Mouse (Mus musculus) kidney, adult 8-10 months (tissue): ENCODE results near the gene Slc6a8.

Experiments
- DNase-seq, 2 experiments: peaks; one replicate each; pipeline ENCODE4 v3.0.0; 2022

The Slc6a8 gene

DNA sequence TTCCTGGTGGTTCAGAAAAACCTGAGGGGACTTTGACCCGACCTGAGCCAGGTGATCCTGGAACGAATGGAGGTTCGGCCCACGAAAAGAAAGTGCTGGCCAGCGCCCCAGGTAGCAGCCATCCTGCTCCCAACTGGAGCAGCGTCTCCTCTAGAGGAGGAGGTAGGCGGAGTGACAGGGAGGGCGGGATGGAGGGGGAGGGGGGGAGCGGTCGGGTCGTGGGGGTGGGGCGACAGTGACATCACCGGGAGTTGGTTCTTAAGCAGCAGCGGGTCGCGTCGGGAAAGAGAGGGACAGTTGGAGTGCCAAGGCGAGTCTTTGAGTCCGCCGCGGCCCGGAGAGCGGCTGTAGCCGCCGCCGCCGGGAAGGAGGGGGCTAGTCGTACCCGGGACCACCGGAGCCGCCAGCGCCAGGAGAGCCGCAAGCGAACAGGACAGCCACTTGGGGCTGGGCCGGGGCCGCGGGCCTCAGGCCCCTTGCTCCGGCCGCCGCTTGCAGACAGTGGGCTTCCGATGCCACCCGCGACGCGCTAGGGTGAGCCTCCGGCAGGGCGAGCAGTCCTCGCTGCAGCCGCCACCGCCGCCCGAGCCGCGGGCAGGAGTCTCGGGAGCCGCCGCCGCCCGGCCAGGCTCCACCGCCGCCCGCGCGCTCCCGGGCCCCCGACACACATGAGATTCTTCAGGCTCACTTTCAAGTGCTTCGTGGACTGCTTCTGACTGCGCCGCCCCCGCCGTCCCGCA is at the start of gene Slc6a8:
Gene Slc6a8 (plus strand): TSS at position 272 of the 740 bp plus-strand sequence.
- peak; percentile 55 to 74 for DNase-seq

DNA sequence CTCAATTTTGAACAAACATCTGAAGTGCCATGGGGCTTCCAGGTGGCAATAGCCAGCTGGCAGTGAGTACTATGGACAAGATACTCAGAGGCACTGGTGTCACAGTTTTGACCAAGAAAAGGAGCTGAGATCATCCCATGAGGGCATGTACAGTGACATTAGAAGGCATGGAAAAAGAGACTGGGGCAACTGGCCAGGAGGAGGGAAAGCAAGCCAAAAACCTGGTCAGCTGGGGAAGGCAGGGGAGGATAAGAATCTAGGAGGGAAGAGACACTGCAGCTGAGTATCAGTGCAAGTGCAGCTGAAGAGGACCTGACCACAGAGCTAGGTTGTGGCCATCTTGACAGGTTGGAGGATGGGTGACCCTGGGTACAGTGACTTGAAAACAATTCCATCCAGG is 46.0 kb upstream of the Slc6a8 start:
- DNase-seq = no peak

DNA sequence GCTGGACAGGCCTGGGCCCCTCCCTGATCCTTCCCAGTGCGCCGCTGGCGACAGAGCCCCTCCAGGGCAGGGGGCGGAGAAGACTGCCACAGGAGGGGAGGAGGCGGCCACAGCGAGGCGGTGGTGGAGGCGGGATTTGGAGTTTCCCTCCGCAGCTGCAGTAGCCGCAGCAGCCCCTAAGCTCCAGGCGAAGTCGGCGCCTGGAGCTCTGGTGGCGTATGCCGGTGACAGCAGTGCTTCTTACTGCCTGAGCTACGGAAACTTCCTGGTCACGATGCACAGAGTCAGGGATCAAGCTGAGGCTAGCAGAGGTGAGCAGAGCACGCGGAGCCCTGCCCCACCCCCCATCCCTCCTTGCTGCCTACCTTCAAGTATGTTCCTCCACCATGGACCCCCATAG is 37.5 kb upstream of the Slc6a8 start:
- DNase-seq = no peak

DNA sequence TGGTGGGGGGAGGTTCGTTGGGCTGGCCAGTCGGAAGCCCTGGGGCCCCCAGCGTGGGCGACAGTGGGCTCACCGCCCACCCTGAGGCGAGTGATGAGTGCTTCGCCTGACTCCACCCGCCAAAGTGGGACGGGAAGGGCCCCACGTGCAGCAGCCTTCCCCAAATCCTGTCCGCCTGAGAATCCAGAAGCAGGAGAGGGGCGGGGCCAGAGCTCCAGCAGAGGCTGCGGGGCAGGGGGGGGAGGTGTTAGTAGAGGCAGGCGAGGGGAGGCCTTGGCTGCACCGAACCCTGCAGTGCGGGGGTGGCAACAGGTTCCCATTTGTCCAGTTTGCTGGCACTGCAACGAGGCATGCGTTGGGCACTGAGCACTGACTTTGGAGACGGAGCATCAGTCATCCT is 35.5 kb upstream of the Slc6a8 start:
- DNase-seq = no peak

DNA sequence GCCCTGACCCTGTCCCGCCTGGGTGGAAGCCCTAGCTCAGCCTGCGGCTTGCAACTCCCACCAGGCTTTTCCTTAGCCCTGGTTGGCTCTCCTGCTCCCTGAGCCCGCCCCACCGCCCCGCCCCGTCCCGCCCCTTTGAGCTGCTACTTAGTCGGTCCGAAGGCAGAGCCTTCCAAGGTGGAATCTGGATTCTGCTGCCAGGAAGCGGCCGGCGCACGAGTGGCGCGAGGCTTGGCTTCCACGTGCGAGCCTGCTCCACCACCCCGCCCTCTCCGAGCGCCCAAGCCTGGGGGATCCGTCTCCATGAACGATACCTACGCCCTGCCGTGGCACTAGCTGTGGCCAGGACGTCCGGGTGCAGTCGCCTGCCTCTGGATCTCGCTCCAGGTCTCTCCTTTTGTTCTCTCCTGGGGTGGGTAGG is 33.7 kb upstream of the Slc6a8 start, which contains the start of gene Dusp9:
Gene Dusp9 (plus strand): TSS at position 165 of the 421 bp plus-strand sequence.
- DNase-seq = peak; percentile 42 to 44

DNA sequence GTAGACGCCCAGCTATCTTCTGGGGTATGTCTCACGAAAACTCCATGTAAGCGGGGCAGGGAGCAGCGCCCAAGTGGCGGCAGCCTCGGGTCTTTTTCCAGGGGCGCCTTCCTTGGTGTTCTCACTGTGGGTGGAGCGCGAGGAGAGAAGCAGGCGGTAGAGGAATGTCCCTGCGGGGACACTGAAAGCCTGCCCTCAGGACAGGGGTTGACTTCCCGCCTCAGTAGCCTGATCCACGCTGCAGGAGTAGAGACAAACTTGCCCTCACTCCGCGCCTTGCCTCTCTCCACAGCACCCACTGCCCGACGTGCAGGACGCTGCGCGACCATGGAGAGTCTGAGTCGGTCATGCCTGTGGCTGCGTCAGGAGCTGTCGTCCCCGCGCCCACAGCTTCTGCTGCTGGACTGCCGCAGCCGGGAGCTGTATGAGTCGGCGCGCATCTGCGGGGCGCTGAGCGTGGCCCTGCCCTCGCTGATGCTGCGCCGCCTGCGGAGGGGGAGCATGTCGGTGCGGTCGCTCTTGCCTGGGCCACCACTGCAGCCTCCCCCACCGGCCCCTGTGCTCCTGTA is 33.0 kb upstream of the Slc6a8 start:
- DNase-seq = no peak

DNA sequence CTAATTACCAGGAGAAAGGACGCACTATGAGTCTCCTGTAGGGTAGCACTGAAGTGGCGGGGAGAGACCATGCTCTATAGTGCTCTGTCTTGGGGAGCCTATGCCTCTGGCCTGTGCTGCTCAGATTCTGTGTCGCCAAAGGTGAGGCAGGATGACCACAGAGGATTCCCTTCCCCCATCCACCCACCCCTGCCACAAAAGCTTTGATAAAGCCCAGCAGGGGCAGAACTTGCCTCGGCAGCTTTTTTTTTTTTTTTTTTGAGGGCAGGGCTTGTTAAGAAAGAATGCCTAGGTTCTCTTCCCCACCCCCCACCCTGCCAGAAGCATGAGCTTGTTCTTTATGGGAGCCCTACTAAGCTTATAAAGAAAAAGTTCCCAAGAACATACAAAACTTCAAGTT is 27.8 kb upstream of the Slc6a8 start:
- DNase-seq = no peak

DNA sequence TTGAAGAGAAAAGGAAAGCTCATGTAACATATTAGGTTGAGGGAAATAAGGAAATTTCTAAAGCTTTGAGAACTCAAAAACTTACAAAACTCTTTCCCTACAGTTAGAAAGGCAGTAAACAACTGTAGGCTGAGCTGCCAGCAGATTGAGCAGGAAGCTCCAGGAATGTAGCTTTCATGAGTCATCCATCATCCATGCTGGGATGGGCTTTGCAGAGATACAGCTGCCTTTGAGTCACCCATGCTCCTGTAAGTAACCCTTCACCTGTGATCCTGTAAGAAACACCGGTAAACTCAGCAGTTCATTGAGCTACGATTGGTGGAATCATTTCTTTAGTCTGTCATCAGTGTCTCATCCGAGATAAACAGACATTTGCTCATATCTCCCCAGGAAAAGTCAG is 22.1 kb upstream of the Slc6a8 start:
- no peak for DNase-seq

DNA sequence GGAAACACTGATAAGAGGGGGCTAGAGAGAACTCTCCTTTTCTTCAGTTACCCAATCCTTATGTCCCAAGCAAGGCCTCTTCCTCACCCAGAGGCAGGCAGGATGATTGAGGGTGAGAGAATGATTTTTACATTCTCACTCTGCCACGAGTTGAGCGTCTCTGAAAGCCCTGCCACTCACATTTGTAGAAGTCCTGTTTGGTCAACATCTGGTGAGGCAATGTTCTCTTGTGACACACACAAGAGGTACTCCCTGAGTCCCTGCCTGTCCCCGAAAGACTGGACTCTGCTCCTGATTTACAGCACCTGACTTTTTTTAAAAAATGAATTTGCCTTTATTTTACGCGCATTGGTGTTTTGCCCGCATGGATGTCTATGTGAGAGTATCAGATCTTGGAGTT is 19.6 kb upstream of the Slc6a8 start:
- DNase-seq = no peak

DNA sequence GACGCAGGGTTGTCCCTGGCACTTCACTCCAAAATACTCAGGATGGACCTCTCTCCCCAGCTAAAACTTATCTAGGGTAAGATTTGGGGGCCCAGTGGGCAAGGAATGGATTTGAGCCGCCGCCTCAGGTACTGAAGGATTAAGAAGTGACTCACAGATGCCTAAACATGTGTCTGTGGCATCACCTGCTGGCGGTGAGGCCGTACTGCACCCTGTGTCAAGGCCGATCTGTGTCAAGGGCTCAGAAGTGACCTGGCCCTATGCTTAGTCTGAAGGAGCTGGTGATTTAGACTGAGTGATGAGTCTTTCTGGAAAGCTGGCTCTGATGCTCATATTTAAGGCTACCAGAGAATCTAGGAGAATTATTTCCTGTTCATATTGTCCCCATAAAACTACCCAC is 18.8 kb upstream of the Slc6a8 start:
- peak; percentile 45 to 86 for DNase-seq

DNA sequence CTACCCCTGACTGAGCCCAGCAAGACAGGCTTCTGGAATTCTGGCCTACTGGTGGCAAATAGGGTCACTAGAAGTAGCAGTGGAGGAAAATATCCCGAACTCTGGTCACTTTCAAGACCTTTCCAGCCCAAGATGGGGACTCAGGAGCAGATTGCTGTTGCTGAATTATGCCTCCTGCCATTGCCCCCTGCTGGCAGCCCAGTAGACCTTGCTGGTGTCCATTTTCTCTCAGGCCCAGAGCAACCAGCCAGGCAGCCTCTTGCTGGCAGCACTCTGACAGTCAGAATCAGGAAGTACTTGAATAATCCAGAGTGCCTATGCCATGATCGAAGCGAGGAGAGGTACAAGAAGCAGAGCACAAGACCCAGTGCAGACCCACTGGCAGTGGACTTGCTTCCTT is 17.4 kb upstream of the Slc6a8 start:
- DNase-seq = no peak

DNA sequence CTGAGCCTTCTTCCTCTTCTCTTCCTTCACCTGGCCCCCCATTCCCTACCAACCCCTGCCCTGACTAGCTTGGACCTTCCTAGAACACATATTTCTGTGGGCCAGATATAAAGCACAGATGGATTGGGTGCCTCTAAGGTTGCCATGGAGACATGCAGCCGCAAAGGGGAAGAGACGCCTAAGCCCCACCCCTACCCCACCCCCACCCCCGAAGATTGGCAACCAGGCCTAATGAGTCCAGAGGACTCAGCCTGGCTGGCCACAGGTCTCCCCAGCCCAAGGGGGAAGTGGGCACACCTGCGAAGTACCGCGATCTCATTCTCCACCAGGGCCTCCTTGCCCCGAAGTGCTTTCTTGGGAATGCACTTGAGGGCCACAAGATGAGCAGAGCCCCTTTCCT is 14.6 kb upstream of the Slc6a8 start:
- DNase-seq = no peak

DNA sequence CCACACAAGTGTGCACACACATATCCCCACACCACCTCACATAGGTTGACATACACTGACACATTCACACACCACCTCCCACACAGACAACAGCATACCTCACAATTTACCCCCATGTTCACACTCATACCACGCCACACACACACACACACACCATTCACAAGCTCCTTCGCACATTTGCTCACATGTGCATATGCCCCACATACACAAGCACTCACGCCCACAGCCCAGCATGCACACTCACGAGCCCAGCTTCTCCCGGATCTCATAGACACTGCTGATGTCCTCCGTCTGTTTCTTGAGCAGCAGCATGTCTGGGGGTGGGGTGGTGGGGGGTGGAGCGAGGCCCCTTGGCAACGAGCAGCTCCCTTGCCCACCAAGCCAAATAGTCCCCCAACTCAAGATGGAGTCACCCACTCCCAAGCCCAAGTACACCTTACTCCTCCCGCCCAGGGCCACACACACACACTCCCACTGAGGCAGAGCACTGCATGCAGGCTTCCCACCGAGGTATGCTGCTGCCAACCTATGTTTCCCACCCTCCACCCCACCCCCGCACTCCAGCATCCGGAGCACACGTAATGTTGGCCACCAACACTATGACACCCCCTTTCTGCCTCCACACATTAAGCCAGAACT is 13.9 kb upstream of the Slc6a8 start:
- DNase-seq = no peak

DNA sequence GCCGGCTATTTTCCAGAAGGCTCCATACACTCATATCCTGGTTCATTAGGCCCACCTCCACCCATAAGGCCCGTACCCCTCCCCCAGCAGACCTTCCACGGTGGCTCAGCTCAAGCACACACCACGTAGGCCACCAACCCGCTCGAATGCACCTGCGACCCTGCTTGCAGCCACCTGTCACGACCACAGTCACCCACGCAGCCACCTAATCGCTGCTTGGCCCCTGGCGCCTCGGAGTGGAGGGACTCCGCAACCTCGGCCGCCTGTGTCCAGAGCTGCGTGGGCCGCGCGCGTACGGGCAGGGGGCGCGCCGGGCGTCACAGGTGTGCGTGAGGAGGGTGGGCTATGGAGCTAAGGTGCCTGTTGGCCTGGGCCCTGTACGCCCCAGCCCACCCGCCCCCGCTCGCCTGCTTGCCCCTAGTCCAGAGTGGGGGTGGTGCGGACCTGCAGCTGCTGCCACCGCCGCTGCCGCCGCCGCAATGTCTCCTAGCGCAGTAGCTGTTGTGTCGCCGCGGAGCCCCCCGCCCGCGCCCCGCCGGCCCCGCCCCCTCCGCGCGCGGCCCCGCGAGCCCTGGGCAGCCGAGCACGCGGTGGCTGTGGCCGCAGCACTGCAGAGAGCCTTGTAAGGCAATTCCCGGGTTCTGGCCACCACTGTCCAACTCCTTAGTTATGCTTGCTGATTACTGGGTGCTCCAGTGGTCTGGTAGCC is 13.2 kb upstream of the Slc6a8 start, which contains the start of gene Pnck:
Gene Pnck (minus strand): TSS at position 543 of the 709 bp plus-strand sequence.
- DNase-seq = no peak

DNA sequence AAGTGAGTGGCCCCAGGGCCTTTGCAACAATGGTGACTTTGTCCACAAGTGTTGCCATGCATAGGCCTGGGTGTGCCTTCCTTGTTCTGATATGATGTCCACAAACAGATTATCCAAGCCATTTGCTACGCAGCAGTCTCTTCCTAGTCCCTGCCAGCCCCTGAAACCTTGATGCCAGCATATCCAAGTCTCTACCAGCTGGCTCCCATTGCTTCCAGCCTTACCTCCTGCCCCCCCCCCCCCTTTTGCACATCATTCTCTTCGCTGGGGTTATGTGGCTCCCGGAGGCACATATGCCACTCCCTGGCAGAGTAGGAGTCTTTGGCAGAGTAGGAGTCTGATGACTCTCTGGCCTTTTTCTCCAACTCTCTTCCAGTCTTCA is 12.7 kb upstream of the Slc6a8 start:
- no peak for DNase-seq

DNA sequence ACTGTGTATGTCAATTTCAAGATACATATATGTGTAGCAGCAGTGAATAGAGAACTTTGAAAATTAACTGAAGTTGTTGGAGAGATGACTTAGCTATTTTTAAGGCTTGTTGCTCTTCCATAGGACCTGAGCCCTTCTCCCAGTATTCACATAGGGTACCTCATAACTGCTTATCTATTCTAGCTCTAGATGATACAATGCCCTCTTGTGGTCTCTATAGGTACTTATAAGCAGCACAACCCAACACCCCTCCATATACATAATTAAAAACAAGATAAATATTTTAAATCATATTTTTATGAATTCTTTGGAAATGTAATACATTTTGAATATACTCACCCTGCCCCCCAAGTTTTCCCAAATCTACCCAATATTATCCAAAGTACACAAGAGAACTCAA is 9.8 kb upstream of the Slc6a8 start:
- DNase-seq = no peak

DNA sequence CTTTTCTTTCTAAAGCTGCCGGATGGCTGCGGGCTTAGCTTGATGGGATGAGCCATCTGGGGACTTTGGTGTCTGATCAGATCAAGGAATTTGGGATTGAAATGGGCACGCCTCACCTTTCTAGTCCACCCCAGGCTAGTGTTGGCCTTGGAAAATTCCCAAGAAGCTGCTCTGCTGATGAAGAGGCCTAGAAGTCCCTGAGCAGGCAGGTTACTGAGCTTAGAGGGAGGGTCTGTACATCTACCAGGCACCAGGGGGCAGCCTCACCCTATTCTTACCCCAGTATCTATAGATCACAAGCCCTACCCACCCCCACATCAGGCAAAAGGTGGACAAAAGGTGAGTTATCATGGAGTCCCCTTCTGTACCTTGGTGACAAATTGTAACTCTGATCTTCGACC is 919 bp upstream of the Slc6a8 start:
- peak; percentile 59 to 60 for DNase-seq

DNA sequence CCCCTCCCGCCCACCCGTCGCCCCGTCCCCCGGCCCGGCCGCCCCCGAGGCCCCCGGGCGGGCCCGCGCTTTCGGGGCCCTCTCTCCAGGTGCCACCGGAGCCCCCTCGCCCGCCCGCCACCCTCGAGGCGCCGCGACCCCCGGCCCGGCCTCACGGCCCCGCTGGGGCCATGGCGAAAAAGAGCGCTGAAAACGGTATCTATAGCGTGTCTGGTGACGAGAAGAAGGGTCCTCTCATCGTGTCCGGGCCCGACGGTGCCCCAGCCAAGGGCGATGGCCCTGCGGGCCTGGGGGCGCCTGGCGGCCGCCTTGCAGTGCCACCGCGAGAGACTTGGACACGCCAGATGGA is 643 bp downstream of the Slc6a8 start:
- DNase-seq = no peak

DNA sequence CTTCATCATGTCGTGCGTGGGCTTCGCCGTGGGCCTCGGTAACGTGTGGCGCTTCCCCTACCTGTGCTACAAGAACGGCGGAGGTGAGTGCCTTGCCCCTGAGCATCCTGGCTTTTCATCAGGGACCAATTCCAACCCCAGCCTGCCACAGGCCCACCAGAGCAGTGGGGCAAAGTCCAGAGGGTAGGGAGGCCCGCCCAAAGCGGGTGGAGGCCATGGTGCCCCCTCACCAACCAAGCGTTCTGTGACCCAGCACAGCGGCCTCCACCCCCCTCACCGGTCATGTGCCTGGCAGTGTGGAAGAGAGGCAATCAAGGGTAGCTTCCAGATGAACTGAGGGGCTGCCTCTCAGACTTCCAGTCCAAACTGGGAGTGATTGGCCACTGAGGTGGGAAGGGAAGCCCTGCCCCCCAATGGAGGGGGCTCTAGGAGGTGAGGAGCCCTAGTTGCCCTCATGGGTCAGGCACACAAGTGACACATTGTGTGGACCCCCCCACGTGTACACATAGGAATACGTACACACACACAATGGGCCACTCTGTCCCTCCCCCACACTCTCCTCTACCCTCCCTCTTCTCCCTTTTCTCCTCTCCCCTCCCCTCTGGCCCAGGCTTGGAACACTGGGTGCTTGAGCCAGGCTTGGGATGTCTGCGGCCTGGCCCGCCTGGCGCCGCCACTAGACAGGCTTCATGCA is 1.2 kb downstream of the Slc6a8 start:
- DNase-seq = peak; percentile 64 to 74

DNA sequence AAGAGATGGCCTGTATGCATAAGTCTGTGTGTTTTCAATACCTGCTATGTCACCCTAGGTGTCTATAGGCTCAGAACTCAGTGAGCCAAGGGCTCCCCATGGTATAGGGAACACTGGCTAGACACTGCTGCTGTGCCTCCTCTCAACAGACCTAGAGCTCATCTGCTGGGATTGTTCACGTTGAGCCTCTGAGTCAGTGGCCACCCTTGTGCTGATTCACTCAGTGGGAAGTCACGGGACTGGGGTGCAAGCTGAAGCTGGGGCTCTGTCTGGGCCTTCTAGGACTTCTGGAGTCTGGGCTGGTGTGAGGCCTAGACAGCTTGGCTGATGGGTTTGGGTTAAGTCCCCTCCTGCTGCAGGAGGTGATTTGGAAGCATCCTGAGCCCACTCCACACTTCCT is 2.3 kb downstream of the Slc6a8 start:
- no peak for DNase-seq

DNA sequence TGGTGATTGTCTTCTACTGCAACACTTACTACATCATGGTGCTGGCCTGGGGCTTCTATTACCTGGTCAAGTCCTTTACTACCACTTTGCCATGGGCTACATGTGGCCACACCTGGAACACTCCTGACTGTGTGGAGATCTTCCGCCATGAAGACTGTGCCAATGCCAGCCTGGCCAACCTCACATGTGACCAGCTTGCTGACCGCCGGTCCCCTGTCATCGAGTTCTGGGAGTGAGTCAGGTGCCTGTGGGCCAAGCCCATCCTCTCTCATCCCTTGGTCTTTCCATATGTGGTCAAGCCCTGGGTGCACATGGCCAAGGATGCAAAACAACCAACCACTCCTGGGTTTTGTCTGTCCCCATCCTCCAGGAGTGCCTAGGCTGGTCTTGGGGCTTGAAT is 3.7 kb downstream of the Slc6a8 start:
- DNase-seq = no peak

DNA sequence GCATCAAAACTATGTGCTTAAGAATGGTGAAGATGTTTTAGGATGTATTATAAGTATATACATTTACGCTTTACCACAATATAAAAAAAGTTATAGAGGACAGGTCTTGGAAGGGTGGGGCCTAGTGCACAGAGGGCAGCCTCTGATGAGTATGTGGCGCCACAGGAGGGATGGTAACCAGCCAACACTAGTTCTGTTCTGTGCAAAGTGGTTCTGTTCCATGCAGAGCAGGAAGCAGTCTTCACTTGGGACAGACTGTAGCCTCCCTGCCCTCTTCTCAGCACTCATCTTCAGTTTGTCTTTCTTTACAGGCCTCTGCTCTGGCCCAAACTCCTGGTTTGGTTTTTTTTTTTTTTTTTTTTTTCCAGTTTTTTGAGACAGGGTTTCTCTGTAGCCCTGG is 11.2 kb downstream of the Slc6a8 start:
- DNase-seq = no peak

DNA sequence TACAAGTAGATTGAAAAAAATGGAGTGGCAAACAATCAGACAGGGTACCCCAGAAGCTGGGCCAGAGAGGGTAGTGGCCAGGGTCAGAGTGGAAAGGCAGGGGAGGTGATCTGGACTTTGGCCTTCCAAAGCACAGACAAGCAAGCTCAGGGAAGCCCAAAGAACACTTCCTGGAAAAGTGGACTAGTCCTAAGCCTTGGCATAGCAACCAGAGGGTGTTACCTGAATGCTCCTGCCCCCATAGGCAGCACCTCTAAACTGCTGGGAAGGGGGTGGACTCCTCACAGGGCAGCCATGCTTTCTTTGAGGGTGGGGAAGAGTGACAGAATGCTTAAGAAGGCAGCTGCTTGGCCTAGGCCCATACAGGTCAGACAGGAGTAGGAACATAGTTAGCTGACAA is 12.0 kb downstream of the Slc6a8 start:
- DNase-seq = peak; percentile 41 to 47
